Mouse (Mus musculus) E14TG2a.4 (cell line): ENCODE results near the gene Siglecg.

Experiments used
- CTCF ChIP-seq: conservative IDR thresholded peaks from 2 replicates; pipeline ENCODE4 v1.5.1; 2014; ENCODE audit warnings: low read length
- POU5F1 ChIP-seq: IDR thresholded peaks from 2 replicates; pipeline ENCODE4 v1.6.1; 2014; ENCODE audit warnings: low read length, borderline replicate concordance

- TF ChIP-seq CTCF (no peak), POU5F1 (no peak)
Measured at GRCm38 (mm10) chr7:43436341-43437255, 28.6 kb downstream of the Siglecg start, which contains the start of gene Nkg7.
